Mouse (Mus musculus): Measurements from ENCODE around the gene Poglut1. TPM values are rescaled to one million over a fixed set of nuclear protein-coding genes. Genes with fewer than 3 reads are reported as not detected.

The Poglut1 gene
- polyA plus RNA-seq, 1 experiment from 2014 or later: 43.3 TPM

DNA sequence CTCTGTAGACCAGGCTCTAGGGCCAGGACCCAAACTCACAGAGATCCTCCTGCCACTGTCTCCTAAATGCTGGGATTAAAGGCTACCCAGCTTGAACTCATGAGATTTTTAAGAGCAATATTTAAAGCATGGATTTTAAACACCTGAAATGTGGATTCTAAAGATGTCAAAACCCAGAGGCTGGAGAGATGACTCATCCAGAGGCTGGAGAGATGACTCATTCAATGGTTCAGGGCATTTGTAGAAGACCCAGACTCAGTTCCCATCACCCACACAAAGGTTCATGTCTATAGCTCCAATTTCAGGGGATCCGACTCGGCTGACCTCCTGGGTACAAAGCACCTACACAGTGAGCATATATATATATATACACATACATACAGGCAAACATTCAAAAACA, 30.9 kb downstream of the Poglut1 start:
- no peak for ATAC-seq (ENCODE audit: insufficient read depth, low FRiP score)
- Histone ChIP-seq H3K9me3 (replicated peaks; ENCODE audit: control insufficient read depth, low read length) (no peaks in the 10 kb centered on the region), H3K4me2 (ENCODE audit: low read depth, low read length) (no peak overlapping the region), H3K27ac (ENCODE audit: low read length) (no peak overlapping the region), H3K27me3 (ENCODE audit: control insufficient read depth, insufficient read depth, low read length) (no peaks in the 10 kb centered on the region), H3K36me3 (ENCODE audit: control insufficient read depth, insufficient read depth, low read length) (peaks cover 5% of the 10 kb centered on the region), H3K4me3 (replicated peaks; ENCODE audit: low read length) (no peak overlapping the region), H3K9ac (ENCODE audit: low read length) (no peak overlapping the region), H3K4me1 (ENCODE audit: control insufficient read depth, insufficient read depth, low read length) (peaks cover 10% of the 10 kb centered on the region; the same call in 1 of the 2 replicates)
- WGBS: 93% methylated on average over 2 of the region's 2 CpGs

DNA sequence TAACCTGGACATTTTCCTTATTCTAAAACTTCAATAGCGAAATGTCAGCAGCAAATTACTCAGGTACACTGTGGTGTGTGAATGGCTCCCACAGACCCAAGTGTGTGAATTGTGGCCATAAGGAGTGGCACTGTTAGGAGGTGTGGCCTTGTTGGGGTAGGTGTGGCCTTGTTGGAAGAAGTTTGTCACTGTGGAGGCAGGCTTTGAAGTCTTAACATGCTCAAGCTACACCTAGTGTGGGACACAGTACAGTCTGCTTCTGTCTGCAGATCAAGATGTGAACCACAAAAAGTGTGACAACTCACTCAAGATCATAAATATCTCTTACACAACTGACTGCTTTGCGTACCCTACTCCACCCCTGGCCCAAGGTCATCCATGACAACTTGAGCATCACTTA, 39.2 kb downstream of the Poglut1 start:
- Histone ChIP-seq H3K4me2 (ENCODE audit: low read depth, low read length) (no peak overlapping the region), H3K27ac (ENCODE audit: low read length) (no peak overlapping the region), H3K36me3 (ENCODE audit: control insufficient read depth, insufficient read depth, low read length) (peaks cover 19% of the 10 kb centered on the region), H3K4me1 (ENCODE audit: control insufficient read depth, insufficient read depth, low read length) (no peaks in the 10 kb centered on the region), H3K27me3 (ENCODE audit: control insufficient read depth, insufficient read depth, low read length) (no peaks in the 10 kb centered on the region), H3K9ac (ENCODE audit: low read length) (no peak overlapping the region), H3K4me3 (replicated peaks; ENCODE audit: low read length) (no peak overlapping the region), H3K9me3 (replicated peaks; ENCODE audit: control insufficient read depth, low read length) (no peaks in the 10 kb centered on the region)
- no peak for ATAC-seq (ENCODE audit: insufficient read depth, low FRiP score)
- 91% methylated on average over 2 of the region's 2 CpGs for WGBS

DNA sequence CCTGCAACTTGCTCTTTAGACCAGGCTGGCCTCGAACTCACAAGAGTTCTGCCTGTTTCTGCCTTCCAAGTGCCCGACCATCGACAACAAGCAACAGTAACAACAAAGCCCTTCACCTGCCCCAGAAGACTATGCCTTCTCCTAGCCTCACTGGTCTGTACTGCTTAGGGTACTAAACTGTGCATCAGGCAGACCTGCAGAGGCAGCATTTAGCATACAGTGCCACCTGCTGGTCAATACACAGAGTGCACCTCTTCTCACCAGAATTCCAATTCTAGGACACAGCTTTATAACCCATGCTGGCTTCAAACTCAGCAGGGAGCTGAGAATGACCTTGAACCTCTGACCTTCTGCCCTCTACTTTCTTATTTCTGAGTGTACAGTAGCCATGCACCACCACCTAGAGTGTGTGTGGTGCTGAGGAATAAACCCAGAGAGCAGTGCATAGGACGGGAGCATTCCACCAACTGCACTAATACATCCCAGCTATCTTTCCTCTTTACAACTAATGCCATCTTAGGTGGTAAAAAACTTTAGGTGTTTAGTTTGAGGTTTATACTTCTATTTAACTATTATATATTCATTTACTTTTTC, 43.9 kb downstream of the Poglut1 start:
- H3K27me3 ChIP-seq (ENCODE audit: control insufficient read depth, insufficient read depth, low read length): no peaks in the 10 kb centered on the region
- H3K9ac ChIP-seq (ENCODE audit: low read length): no peak overlapping the region
- no peaks in the 10 kb centered on the region for H3K4me1 ChIP-seq (ENCODE audit: control insufficient read depth, insufficient read depth, low read length)
- 0 out of 2 replicates have a peak, but pooled peaks cover 3% of the 10 kb centered on the region for H3K36me3 ChIP-seq (ENCODE audit: control insufficient read depth, insufficient read depth, low read length)
- no peak overlapping the region for H3K27ac ChIP-seq (ENCODE audit: low read length)
- WGBS: 75% methylated on average over 4 of the region's 4 CpGs
- peak; percentile 60; the same call in 1 of the 2 replicates for ATAC-seq (ENCODE audit: insufficient read depth, low FRiP score)
- no peaks in the 10 kb centered on the region for H3K9me3 ChIP-seq (replicated peaks; ENCODE audit: control insufficient read depth, low read length)
- no peak overlapping the region for H3K4me2 ChIP-seq (ENCODE audit: low read depth, low read length)
- no peak overlapping the region for H3K4me3 ChIP-seq (replicated peaks; ENCODE audit: low read length)

DNA sequence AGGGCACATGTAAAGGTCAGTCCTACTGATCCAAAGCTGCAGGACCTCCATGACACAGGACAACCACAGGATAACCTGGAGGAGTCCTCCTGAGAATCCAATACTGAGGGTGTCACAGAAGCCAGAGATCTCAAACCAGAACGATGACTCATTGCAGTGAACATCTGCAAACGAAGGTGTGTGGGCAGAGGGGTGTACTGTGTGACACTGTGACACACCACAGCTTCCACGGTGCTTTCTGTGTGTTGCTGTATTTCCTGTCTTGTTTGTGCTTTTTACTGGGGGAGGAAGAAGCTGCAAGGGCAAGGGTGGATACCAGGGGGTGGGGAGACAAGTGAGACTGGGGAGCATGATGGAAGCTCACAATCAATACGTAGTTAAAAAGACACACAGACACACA, 46.5 kb downstream of the Poglut1 start:
- 0 out of 2 replicates have a peak, but pooled peaks cover 5% of the 10 kb centered on the region for H3K36me3 ChIP-seq (ENCODE audit: control insufficient read depth, insufficient read depth, low read length)
- no peak overlapping the region for H3K4me3 ChIP-seq (replicated peaks; ENCODE audit: low read length)
- no peaks in the 10 kb centered on the region for H3K4me1 ChIP-seq (ENCODE audit: control insufficient read depth, insufficient read depth, low read length)
- no peak overlapping the region for H3K27ac ChIP-seq (ENCODE audit: low read length)
- H3K9ac ChIP-seq (ENCODE audit: low read length): no peak overlapping the region
- 85% methylated on average over 4 of the region's 4 CpGs for WGBS
- no peaks in the 10 kb centered on the region for H3K27me3 ChIP-seq (ENCODE audit: control insufficient read depth, insufficient read depth, low read length)
- no peak for ATAC-seq (ENCODE audit: insufficient read depth, low FRiP score)
- H3K4me2 ChIP-seq (ENCODE audit: low read depth, low read length): no peak overlapping the region
- no peaks in the 10 kb centered on the region for H3K9me3 ChIP-seq (replicated peaks; ENCODE audit: control insufficient read depth, low read length)

DNA sequence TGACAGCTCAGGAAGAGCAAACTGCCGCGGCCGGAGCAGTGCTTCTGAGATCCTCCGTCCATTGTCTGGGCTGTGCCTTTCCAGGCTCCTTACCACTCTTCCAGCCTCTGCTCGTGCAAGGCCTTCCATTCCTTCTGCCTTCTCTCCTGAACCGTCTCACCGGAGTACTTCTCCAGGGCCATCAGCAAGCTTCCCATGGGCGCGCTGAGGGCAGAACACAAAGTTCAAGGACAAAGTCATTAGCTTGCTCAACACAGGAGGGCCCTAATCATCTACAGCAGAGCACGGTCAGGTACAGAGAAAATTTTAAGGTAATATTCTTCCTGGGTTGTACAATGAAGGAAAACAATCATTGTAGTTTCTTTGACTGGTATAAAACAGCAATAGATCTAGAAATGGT, 47.6 kb downstream of the Poglut1 start:
- H3K4me3 ChIP-seq (replicated peaks; ENCODE audit: low read length): no peak overlapping the region
- 93% methylated on average over 10 of the region's 10 CpGs for WGBS
- H3K4me2 ChIP-seq (ENCODE audit: low read depth, low read length): no peak overlapping the region
- H3K4me1 ChIP-seq (ENCODE audit: control insufficient read depth, insufficient read depth, low read length): no peaks in the 10 kb centered on the region
- no peaks in the 10 kb centered on the region for H3K27me3 ChIP-seq (ENCODE audit: control insufficient read depth, insufficient read depth, low read length)
- no peak for ATAC-seq (ENCODE audit: insufficient read depth, low FRiP score)
- H3K9me3 ChIP-seq (replicated peaks; ENCODE audit: control insufficient read depth, low read length): no peaks in the 10 kb centered on the region
- H3K36me3 ChIP-seq (ENCODE audit: control insufficient read depth, insufficient read depth, low read length): peaks cover 5% of the 10 kb centered on the region; the same call in 1 of the 2 replicates
- H3K27ac ChIP-seq (ENCODE audit: low read length): no peak overlapping the region
- no peak overlapping the region for H3K9ac ChIP-seq (ENCODE audit: low read length)

DNA sequence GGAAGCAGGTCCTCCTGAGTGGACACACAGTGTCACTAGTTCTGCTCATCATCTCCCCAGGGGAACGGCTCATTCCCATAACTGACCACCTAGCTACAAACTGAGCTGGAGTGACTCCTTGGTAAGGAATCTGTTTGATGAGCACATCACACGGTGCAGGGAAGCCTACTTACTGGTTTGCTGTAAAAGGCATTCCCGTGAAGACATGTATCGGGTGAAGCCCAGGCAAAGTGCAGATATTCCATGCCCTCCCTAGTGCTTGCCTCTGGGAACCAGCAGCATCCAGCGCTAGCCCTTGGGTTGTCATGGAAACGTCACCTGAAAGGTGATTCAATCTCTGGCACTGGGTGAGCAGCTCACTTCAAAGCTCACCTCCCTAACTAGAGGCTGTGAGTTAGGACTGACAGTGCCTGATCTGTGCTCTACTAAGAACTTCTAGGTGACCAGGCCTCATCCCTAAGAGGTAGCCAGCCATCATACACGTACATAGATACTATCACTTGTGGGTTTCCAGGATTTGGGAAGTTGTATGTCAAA, 53.4 kb downstream of the Poglut1 start:
- no peak for ATAC-seq (ENCODE audit: insufficient read depth, low FRiP score)
- Histone ChIP-seq H3K9ac (ENCODE audit: low read length) (no peak overlapping the region), H3K36me3 (ENCODE audit: control insufficient read depth, insufficient read depth, low read length) (peaks cover 3% of the 10 kb centered on the region; the same call in 1 of the 2 replicates), H3K4me1 (ENCODE audit: control insufficient read depth, insufficient read depth, low read length) (no peaks in the 10 kb centered on the region), H3K4me2 (ENCODE audit: low read depth, low read length) (no peak overlapping the region), H3K4me3 (replicated peaks; ENCODE audit: low read length) (no peak overlapping the region), H3K27me3 (ENCODE audit: control insufficient read depth, insufficient read depth, low read length) (no peaks in the 10 kb centered on the region), H3K9me3 (replicated peaks; ENCODE audit: control insufficient read depth, low read length) (no peaks in the 10 kb centered on the region), H3K27ac (ENCODE audit: low read length) (no peak overlapping the region)
- 85% methylated on average over 7 of the region's 7 CpGs for WGBS

DNA sequence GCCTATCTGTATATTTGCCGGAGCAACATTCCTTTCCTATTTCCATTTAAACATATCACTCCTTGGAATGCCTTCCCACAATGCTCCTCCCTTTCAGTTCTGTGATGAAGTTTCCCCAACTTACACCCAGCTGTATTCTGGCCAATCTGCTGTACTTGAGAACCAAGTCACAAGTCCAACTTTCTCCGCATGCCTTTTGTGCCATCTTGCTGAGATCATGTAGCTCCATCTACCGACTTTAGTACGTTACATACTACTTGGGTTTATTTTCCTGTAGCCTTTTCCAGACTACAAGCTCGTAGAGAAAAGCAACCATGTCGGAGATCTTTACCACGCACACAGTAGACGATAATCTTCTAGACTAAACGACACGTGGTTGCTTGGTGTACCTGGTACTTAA, 56.2 kb downstream of the Poglut1 start:
- Histone ChIP-seq H3K4me1 (ENCODE audit: control insufficient read depth, insufficient read depth, low read length) (no peaks in the 10 kb centered on the region), H3K9ac (ENCODE audit: low read length) (no peak overlapping the region), H3K4me3 (replicated peaks; ENCODE audit: low read length) (no peak overlapping the region), H3K4me2 (ENCODE audit: low read depth, low read length) (no peak overlapping the region), H3K27ac (ENCODE audit: low read length) (no peak overlapping the region), H3K9me3 (replicated peaks; ENCODE audit: control insufficient read depth, low read length) (no peaks in the 10 kb centered on the region), H3K27me3 (ENCODE audit: control insufficient read depth, insufficient read depth, low read length) (no peaks in the 10 kb centered on the region), H3K36me3 (ENCODE audit: control insufficient read depth, insufficient read depth, low read length) (no peaks in the 10 kb centered on the region; the same call in 1 of the 2 replicates)
- 83% methylated on average over 10 of the region's 10 CpGs for WGBS
- no peak for ATAC-seq (ENCODE audit: insufficient read depth, low FRiP score)

DNA sequence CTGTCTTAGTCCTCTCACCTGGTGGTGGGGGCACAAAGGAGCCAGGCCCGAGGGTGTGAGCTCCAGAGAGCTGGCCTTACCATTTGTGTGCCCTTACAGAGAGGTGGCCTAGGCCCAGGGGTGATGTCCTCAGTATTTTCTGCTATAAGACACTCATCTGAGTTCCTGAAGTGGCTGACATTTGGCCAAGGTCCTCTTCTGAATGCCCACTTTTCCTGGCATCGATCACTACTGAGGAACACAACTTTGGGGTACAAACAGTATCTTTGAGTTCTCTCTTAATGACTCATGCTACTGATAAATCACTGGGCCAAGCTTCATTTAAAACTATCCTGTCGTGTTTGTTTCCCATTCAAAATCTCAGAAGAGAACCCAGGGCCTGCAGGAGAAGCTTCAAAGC, 57.5 kb downstream of the Poglut1 start:
- no peak overlapping the region for H3K27ac ChIP-seq (ENCODE audit: low read length)
- H3K4me1 ChIP-seq (ENCODE audit: control insufficient read depth, insufficient read depth, low read length): no peaks in the 10 kb centered on the region
- no peak overlapping the region for H3K4me2 ChIP-seq (ENCODE audit: low read depth, low read length)
- no peak overlapping the region for H3K4me3 ChIP-seq (replicated peaks; ENCODE audit: low read length)
- H3K27me3 ChIP-seq (ENCODE audit: control insufficient read depth, insufficient read depth, low read length): no peaks in the 10 kb centered on the region
- ATAC-seq (ENCODE audit: insufficient read depth, low FRiP score): no peak
- H3K9me3 ChIP-seq (replicated peaks; ENCODE audit: control insufficient read depth, low read length): no peaks in the 10 kb centered on the region
- H3K9ac ChIP-seq (ENCODE audit: low read length): no peak overlapping the region
- no peaks in the 10 kb centered on the region; the same call in 1 of the 2 replicates for H3K36me3 ChIP-seq (ENCODE audit: control insufficient read depth, insufficient read depth, low read length)
- 82% methylated on average over 3 of the region's 3 CpGs for WGBS

DNA sequence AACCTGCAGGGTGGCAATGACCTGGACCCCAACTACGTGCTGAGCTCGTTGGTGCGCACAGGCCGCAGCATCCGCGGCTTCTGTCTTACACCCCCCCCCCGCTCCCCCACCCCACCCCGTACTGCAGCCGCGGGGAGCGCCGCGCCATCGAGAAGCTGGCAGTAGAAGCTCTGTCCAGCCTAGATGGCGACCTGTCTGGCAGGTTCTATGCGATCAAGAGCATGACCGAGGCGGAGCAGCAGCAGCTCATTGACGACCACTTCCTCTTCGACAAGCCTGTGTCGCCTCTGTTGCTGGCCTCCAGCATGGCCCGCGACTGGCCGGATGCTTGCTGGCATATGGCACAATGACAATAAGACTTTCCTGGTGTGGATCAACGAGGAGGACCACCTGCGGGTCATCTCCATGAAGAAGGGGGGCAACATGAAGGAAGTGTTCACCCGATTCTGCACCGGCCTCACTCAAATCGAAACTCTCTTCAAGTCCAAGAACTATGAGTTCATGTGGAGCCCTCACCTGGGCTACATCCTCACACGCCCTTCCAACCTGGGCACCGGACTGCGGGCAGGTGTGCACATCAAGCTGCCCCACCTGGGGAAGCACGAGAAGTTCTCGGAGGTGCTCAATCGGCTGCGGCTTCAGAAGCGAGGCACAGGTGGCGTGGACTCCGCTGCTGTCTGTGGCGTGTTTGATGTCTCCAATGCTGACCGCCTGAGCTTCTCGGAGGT, 66.3 kb downstream of the Poglut1 start:
- H3K9ac ChIP-seq (ENCODE audit: low read length): peak overlapping the region; percentile 57
- H3K4me2 ChIP-seq (ENCODE audit: low read depth, low read length): peak overlapping the region; percentile 77
- H3K27ac ChIP-seq (ENCODE audit: low read length): no peak overlapping the region
- H3K4me1 ChIP-seq (ENCODE audit: control insufficient read depth, insufficient read depth, low read length): peaks cover 4% of the 10 kb centered on the region; the same call in 1 of the 2 replicates
- no peaks in the 10 kb centered on the region for H3K9me3 ChIP-seq (replicated peaks; ENCODE audit: control insufficient read depth, low read length)
- H3K27me3 ChIP-seq (ENCODE audit: control insufficient read depth, insufficient read depth, low read length): no peaks in the 10 kb centered on the region
- H3K36me3 ChIP-seq (ENCODE audit: control insufficient read depth, insufficient read depth, low read length): no peaks in the 10 kb centered on the region
- ATAC-seq (ENCODE audit: insufficient read depth, low FRiP score): peak; percentile 66; the same call in 1 of the 2 replicates
- 22% methylated on average over 42 of the region's 42 CpGs for WGBS
- H3K4me3 ChIP-seq (replicated peaks; ENCODE audit: low read length): peak overlapping the region; percentile 37

All from stomach, embryonic 16.5 days (tissue).